Mouse (Mus musculus) gastrocnemius, postnatal 10 days (tissue): ENCODE results near the gene Zfp36l2. TPM values are rescaled to one million over a fixed set of nuclear protein-coding genes. Genes with fewer than 3 reads are reported as not detected.
"Not testable (repeated sequence)": the region's sequence is repeated elsewhere in the genome, so short reads cannot be mapped to it uniquely, and the experiment has no call there.

Experiments used
- DNase-seq: peaks from one replicate; pipeline ENCODE4 v3.0.0; 2021; ENCODE audit warnings: mixed read lengths
- total RNA-seq, 2 experiments: library from RNA; stranded (reverse); gene quantifications; 2 replicates each; pipeline ENCODE4 v1.2.3; 2021

Zfp36l2 gene
- total RNA-seq, 2 experiments from 2014 or later: 26.2 to 32.6 TPM

DNA sequence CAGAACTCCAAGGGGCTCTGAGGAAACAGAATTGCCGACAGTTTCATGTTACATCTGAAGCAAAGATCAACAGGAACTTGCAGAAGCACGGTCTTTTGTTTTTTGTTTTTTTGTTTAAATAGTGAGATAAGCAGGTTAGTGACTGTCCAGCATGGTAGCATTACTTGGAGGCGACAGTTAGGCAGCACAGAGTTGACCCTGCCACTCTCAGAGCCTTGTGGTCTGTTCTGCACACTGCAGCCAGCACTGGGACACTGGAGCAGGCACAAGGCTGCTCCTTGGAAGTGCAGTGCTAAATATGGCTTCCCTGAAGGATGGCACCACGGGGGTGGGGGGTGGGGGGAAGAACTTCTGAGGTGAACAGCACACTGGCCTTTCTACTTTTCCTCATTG is 7.3 kb upstream of the Zfp36l2 start:
- DNase-seq: peak; percentile 2

DNA sequence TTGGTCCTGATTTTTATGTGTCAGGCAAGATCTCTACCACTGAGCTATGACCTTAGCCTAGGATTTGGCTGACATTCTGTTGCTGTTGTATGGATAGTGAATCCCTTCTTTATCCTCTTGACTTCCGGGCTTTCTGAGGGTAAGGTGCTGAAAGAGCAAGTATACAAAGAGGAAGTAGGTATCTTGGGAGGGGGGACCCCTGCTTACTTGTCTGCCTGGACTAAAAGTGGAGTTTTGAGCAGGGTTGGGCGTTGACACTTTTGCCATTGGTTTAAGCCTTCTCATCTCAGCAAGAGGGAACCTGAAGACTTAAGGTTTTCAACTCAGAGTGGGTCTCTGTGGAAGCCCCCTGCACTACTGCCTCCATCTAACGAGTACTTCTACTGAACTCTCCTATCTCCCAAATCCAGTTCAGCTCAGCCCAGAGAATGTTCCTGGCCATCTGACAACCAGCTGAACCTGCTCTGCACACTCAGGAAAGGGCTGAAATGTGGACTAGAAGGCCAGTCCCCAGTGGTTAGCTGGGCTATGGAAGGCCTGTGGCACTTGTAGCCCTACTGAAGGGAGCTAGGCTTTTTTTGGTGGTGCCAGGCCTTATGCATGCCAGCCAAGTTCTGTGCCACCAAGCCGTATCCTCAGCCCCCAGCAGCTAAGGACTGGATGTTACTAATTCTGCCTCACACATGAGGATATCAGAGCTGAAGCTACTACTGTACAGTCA is 6.7 kb upstream of the Zfp36l2 start:
- DNase-seq: no peak

DNA sequence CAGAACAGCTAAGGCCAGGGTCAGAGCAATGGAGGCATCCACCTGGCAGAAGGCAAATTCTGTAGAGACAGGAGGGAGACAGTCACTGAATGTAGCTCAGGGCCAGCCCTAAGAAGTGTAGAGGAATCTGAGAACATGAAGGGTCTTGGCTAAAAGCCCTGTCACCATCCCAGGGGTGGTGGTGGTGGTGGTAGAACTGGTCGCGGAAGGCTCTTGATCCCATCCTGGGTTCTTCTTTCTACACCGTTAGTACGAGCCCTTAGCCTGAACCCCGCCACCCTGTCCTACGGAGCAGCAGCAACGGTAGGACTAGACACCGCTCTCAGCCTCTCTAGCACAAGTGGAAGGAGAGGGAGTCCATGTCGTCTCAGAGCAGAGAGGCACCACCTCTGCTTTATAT is 5.7 kb upstream of the Zfp36l2 start:
- DNase-seq: no peak

DNA sequence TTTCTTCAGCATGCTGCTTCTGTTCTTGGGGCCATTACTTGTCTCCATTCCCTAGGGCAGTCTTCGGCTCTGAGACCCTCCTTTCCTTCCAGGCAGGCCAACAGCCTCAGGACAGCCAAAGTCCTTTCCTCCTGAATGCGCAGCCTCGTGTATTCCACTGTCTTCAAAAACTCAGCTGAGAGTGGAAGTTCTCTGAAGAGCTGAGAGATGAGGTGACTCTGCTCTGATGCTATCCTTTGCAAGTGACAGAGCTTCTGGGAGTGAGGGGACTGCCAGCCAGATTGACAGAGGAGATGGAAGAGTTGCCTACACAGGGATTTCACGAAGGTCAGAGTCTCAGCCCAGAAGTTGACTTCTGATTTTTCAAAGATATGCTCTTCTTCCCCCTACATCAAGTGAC is 4.2 kb upstream of the Zfp36l2 start:
- no peak for DNase-seq

DNA sequence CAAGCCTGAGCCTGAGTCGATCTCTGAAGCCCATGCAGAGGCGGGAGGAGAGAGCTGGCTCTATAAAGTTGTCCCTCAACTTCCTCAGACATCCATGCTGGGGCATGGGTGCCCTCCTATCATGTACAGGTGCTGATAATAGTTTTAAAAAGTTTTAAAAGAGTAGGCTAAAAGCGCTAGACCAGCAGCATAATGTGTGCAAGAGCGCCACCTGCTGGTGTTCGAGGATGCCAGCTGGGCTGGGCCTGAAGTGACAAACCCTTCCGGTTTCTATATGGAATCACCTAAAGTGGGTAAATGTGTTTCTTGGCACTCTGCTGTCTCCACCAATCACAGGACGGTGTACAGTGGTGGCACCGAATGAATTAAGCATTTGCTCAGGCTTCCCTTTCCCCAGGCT is 3.1 kb upstream of the Zfp36l2 start:
- peak; percentile 90 for DNase-seq

DNA sequence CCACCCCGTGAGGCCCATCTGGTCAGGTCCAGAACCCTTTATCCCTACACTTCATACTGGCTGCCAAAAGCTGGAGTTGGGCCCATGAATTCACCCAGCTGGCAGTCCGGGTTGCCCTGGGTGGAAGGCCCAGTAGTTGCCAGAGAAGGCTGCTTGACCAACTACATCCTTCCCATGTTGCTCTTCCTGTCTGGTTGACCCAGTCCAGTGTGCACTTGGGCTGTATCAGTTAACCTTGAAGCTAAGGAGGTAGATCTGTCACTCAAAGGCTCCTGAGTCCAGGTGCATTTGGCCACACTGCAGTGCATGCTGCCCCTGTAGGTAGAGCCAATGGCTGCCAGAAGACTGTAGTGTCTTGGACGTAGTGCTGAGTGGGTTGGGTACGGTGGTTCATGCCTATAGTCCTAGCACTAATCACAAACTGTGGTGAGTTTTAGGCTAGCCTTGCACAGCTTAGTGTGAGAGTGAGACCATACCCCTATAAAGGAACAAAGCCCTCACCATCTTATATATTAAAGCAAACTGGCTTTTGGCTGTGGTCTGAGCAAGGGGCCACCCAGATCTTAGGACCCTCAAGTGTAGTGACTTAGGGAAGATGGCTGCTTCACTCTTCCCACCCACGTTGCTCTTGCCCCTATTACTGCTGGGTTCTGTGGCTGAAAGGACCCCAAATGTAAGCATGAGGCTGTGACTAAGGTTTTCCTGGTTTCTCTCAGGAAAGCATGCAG is 1.5 kb upstream of the Zfp36l2 start:
- no peak for DNase-seq

DNA sequence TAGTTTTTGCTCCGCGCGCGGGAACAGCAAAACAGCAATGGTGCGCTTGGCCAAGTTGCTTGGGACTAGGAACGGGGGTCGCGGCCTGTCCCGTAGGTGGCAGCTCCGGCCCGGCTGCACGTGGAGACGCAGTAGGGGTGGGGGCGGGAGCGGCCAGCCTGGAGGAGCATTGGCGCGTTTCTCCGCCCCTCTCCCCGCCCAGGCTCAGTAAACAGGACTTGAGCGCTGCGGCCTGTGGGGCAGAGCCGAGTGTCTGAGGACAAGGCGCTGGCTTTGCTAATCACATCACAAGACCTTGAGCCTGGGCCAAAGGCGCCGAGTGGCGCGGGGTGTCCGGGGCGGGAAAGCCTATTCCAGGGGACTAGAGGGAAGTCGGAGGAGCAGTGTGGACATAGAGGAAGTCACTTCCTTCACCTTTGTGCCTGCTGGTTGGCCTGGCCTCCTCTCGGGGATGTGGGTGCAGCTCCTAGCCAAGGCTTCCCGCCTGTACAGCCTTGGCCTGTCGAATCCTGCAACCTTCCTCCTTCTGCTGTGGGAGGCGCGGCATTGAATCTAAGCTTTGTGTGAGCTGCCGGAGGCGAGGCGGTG is 721 bp upstream of the Zfp36l2 start:
- DNase-seq: peak; percentile 86

DNA sequence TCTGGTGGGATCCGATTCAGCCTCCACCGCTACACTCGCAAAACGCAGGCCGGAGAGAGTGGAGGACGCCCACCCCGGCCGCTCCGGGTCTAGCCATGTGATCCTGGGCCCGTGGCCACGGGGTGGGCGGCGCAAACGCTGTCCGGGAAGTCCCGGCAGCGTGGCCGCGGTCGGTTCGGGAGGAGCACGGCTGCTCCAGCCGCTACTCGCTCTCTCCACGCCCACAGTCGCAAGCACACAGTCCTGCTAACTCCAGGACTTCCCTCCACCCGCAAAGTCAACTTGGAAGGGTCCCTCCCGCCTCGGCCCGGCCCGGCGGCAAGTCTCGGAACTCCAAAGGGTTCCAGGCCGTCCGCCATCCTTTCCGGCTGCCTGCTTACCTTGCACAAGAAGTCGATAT is 483 bp downstream of the Zfp36l2 start:
- not testable (repeated sequence) for DNase-seq

DNA sequence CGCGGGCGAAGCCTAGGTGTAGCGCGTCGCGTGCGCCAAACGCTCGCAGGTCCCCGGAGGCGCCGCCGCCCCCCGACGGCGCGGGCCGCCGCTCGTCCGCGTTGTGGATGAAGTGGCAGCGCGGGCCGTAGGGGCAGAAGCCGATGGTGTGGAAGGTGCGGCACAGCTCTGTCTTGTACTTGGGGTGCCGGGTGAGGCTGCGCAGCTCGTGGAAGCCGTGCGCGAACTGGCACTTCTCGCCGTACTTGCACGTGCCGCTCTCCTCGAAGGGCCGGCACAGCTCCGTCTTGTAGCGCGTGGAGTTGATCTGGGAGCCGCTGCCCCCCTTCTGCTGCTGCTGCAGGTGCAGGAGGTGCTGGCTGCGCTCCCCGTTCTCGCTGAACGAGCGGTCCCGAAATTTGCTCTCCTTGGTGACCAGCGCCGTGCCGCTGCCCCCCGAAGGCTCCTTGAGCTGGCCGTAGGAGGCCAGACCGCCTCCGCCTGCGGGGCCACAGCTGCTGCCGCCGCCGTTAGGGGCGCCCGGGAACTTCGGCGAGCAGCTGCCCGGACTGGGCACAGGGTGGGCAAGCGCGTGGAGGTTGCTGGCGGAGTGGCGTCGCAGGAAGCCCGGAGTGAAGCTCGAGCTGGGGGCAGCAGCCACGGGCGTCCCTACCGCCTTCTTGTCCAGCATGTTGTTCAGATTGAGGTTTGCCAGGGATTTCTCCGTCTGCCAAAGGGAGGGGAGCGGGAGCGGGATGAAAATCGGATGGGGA is 1.1 kb downstream of the Zfp36l2 start:
- DNase-seq: peak; percentile 57

DNA sequence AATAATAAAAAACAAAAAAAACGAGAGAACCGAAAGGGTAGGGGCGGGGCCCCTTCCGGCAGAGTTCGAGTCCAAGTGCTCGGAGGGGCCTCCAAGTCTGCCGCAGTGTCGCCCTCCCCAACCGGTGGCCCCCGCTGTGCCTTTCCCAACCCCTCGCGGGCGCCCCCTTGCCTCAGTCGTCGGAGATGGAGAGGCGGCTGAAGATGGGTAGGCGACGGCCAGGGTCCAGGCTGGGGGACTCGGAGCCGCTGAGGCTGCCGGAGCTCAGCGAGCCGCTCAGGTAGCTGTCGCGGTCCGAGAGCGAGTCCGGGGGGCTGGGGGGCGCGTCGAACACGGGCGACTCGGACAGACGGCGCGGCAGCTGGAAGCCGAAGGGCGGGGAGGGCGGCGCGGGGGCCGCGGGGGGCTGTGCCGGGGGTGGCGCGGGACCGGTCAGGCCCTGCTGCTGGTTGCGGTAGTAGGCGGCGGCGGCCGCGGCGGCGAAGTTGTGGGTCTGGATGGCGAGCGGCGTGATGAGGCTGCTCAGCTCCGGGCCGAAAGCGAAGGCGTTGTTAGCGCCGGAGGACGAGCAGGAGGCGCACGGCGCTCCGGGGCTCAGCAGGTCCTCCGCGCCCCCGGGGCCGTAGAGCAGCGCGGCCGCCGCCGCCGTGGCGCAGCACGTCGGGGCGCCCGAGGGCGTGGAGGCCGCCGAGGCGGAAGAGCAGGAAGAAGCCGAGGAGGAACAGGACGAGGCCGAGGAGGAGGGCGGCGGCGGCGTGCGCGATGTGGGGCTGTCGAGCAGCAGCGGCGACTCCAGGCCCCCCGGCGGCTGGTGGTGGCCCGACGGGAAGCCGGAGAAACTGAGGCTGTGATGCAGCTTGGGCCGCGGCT is 1.9 kb downstream of the Zfp36l2 start:
- peak; percentile 67 for DNase-seq

DNA sequence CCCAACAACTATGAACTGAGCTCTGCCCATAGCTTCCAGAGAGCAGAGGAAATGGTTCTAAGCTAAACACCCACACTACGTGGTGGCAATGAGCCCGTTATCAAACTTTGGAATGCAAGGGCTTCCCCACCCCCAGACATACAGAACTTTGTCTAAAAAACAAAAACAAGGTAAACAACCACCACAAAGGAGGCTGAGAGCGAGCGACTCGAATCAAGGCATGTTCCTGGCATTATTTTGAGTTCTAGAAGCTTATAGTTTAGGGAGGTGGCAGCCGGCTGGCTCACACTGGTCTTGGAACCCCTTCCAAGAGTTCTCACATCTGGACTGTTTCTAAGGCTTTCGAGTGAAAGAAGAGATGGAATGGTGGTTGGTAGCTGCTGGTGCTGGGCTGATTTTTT is 2.7 kb downstream of the Zfp36l2 start:
- DNase-seq: peak; percentile 9

DNA sequence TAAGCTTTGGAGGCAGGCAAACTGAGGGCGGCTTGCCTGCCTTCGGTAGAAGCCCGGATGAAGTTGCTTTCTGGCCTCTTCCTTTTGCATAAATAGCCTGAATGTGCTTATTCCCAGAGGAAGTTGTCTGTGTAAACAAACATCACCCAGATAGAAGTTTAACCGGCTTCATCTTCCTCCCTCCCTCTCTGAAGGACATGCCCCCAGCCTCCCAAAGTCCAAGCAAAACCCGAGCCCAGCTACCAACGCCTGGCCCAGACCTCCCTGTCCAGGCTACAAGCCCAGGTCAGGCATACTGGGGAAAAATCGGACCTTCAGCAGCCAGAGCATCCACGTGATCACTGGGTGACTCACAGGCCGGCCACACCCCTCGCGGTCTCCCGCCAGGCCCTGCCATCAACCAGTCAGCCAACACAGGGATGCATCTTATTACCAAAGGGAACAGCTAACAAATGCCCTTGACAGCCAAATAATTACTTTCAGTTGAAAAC is 4.4 kb downstream of the Zfp36l2 start:
- DNase-seq: peak; percentile 80

DNA sequence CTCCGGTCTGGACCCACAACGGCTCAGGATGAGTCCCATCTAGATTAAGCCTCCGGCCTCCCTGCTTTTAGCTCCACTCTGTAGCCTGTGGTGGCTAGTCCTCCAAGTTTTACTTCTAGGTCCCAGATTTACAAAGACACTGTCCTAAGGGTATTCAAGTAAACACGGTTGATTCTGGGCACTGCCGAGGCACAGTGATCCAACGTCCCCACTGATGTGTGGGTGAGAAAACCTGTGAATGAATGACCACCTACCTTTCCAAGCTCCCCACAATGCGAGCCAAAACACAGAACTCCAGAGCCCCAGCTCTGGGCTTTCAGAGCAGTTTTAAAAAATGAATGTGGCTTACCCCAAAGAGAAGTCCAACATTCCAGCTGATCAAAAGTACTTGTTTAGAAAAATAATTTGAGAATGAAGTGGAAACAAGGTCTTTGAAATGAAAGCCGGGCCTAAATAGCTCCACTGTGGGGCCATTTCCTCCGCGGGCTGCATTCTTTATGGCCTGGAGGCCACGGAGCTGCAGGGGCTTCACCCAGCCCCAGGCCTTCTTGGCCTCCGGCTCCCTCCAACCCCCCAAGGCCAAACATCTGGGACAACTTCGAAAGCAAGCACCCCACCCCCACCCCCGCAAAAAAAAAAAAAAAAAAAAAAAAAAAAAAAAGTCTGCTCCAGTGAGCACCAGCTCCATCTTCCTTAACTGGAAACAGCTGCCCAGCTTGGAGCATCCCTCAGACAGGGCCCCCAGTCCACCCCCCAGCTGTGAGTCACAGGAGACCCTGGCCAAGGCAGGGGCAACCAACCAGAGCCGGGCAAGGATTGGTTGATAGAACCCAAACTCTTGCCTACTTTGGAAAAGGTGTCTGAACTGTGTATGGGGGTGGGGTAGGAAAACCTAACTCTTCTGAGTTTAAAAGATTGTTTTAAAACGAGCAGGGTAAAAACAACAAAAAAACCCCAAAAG is 5.2 kb downstream of the Zfp36l2 start:
- peak; percentile 49 for DNase-seq

DNA sequence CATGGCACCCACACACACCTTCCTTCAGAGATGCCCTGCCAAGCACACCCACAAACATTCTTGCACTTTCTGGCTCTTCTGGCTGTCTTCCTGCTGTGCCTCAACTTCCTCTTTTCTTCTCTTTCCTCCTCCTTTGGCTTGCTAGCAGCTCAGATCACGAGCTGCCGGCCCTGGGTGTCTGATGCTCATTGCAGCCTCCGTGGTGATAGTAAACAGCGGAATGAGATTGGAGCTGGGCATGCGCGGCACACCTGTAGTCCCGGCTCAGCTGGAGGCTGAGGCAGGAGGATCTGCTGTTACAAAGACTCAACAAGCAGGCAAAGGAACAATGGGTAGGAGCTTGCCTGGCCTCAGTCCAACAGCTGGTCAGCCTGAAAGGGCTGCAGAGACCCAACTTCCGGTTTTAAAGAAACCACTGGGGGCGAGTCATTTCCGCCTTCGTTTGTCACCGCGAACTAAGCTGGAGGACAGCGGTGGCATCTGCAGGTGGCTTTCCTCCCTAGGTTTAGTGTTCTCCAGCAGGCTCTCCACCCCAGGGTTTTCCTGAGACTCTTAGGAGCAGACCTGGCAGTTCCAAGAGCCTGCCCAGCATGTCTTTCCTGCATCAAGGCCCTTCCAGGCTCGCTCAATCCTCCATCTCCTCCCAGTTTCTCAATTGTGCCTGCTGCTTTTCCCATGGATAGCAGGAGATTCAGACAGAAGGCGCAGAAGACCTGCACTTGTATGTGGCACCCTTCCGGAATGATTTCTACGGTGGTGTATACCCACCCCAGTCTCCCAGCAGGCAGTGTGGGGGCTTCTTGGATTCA is 6.0 kb downstream of the Zfp36l2 start:
- DNase-seq: peak; percentile 56

DNA sequence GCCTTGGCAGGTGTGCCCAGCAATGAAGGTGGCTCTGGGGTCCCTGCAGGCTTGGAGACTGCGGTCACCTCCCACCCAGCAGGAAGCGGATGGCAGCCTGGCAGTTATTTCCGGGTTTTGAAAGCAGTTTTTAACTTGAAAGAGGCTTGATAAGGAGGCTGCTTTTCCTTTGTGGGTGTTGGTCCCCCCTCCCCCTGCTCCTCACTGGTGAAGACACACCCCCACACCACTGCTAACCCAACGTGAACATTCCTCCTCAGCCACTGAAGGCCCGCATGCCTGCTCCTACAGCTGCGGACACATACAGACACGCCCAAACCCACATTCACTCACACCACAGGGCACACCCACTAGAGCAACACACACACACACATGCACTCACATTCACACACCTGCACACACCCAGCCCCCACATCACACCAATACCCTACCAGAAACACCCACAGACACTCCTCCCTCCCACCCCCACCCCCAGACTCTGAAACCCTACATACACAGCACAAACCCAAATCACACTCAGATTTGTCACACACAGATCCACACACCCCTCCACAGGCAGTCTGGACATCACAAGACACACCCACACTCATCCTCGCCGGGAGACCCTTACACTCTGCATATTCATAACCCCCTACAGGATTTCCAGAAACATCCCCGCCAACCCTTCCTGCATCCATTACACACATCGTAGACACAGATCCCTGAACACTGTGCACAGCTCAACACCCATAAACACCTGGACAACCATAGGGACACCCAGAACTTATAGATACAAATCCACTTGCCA is 6.8 kb downstream of the Zfp36l2 start:
- peak; percentile 15 for DNase-seq

DNA sequence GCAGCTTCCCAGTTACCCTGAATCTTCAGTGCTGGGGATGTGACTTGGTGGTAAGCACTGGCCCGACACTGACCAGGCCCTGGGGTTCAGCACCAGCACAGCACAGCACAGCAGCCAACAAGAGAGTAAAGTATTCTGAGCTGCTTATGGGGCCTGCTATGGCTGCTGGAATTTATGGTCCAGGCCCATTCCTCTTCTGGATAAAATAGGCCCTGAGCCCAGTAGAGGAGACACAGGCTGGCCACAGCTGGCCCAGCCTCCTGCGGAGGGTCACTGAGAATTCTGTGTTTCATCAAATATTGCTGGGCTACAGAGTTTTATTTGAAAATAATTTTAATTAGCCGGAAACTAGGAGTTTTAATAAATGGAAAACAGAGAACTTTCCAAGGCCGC is 7.8 kb downstream of the Zfp36l2 start:
- DNase-seq: peak; percentile 5

DNA sequence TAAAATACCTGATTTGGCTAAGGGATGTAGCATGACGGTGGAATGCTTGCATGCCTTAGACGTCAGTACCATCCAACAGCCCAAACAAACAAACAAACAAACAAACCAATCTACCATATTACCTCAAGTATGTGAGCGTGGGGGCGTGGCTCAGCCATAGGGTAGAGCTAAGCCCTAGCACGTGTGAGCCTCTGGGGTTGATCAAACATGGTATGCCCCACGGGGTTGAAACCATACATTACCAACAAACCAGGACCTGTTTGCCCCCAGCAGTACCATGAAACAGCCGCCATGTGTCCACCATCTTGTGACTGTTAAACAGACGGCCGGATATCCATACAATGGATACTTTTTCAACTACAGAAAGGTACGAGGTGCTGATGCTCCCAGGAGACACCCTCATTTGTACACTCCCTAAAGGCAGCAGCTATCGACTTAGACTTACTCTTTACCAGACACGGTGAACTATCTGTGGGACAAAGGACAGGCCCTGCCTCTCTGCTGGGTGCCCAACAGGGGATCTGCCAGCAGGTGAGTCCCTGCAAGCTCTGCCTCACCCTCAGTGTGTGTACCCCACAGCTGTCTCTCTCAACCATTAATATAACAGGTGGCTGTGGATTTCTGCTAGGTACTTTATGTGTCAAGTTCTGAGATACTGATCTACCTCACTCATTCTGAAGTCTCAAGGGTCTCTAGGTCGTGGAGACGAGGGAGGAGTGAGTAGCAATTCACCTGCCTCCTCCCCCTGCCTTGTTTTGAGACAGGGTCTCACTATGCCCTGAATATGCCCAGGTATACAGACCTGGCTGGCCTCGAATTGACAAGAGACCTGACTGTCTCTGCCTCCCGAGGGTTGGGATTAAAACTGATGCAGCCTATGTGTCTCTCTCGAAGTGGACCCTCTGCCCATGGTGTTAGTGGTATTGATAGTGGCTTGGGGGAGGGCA is 8.4 kb downstream of the Zfp36l2 start:
- no peak for DNase-seq
